Mouse (Mus musculus) liver, embryonic 15.5 days (tissue): Measurements from ENCODE around the gene Bub3. TPM values are rescaled to one million over a fixed set of nuclear protein-coding genes. Genes with fewer than 3 reads are reported as not detected.
A peak's percentile ranks its signal among the peaks of the same experiment; 100 is the strongest.

Experiments used
- ATAC-seq: fragments of 200-750 bp; cut with Nextera tagmentation; 2 replicates; pipeline ENCODE4 v1.8.0; 2017; ENCODE audit warnings: moderate number of reproducible peaks, mild to moderate bottlenecking, moderate library complexity; ENCODE audit not compliant: insufficient read depth
- H3K27ac ChIP-seq: fragments of 300-500 bp; sonication (generic); replicated peaks from 2 replicates; pipeline ENCODE4 v1.5.1; 2015; ENCODE audit warnings: mild to moderate bottlenecking, inconsistent platforms
- H3K27me3 ChIP-seq: fragments of 300-500 bp; sonication (generic); 2 replicates; pipeline ENCODE4 v1.6.1; 2015; ENCODE audit warnings: mild to moderate bottlenecking, inconsistent platforms
- H3K36me3 ChIP-seq: fragments of 300-500 bp; sonication (generic); replicated peaks from 2 replicates; pipeline ENCODE4 v1.6.1; 2015; ENCODE audit warnings: moderate library complexity, mild to moderate bottlenecking, inconsistent platforms
- H3K4me1 ChIP-seq: fragments of 300-500 bp; sonication (generic); replicated peaks from 2 replicates; pipeline ENCODE4 v1.6.1; 2015; ENCODE audit warnings: inconsistent platforms
- H3K4me2 ChIP-seq: fragments of 300-500 bp; sonication (generic); 2 replicates; pipeline ENCODE4 v1.6.1; 2015; ENCODE audit warnings: moderate library complexity, mild to moderate bottlenecking, inconsistent platforms
- H3K4me3 ChIP-seq: fragments of 300-500 bp; sonication (generic); replicated peaks from 2 replicates; pipeline ENCODE4 v1.5.1; 2015; ENCODE audit warnings: mild to moderate bottlenecking, inconsistent platforms
- H3K9ac ChIP-seq: fragments of 300-500 bp; sonication (generic); 2 replicates; pipeline ENCODE4 v1.6.1; 2015; ENCODE audit warnings: moderate library complexity, mild to moderate bottlenecking, inconsistent platforms
- H3K9me3 ChIP-seq: fragments of 300-500 bp; sonication (generic); replicated peaks from 2 replicates; pipeline ENCODE4 v1.6.1; 2016; ENCODE audit warnings: inconsistent platforms
- WGBS: fragments of 180-500 bp; shearing (Covaris S2); methylation state at CpG from one replicate; pipeline ENCODE4 v1.1.7; 2015; ENCODE audit warnings: mixed read lengths; ENCODE audit not compliant: insufficient replicate concordance; 5-methylcytosine and 5-hydroxymethylcytosine counted together
- polyA plus RNA-seq: library from polyadenylated mRNA; unstranded; fragments of >200 nt; fragmentation: Nextera tagmentation; extraction: Ambion mirVana; gene quantifications from 2 replicates; pipeline ENCODE4 v1.2.1, GENCODE M21; 2015

Bub3 gene
- 107 and 113 TPM in 2 replicates for polyA plus RNA-seq

- Histone ChIP-seq H3K27ac (peak within 1 kb of the TSS; percentile 87), H3K4me2 (peak within 1 kb of the TSS; percentile 71), H3K9ac (peak within 1 kb of the TSS; percentile 92), H3K9me3 (no peaks in the 10 kb centered on the region), H3K36me3 (peaks cover 33% of the 10 kb centered on the region), H3K4me3 (peak within 1 kb of the TSS; percentile 93), H3K4me1 (peaks cover 40% of the 10 kb centered on the region), H3K27me3 (peaks cover 45% of the 10 kb centered on the region)
- under 1% methylated on average over 50 of the region's 51 CpGs for WGBS
- peak; percentile 93 for ATAC-seq
Measured at GRCm38 (mm10) chr7:131559986-131560696, at the start of gene Bub3. Bub3 (plus strand) TSS chr7:131560222.

- Histone ChIP-seq H3K9ac (no peak overlapping the region), H3K9me3 (no peaks in the 10 kb centered on the region), H3K4me1 (peaks cover 26% of the 10 kb centered on the region), H3K4me3 (no peak overlapping the region), H3K27me3 (peaks cover 90% of the 10 kb centered on the region), H3K27ac (no peak overlapping the region), H3K4me2 (no peak overlapping the region), H3K36me3 (no peaks in the 10 kb centered on the region)
- WGBS, result 0% methylated on average over 7 of the region's 7 CpGs
- no peak for ATAC-seq
Measured at GRCm38 (mm10) chr7:131539979-131540378, 20.0 kb upstream of the Bub3 start.

GRCm38 (mm10) chr7:131541184-131542114 is 18.6 kb upstream of the Bub3 start:
- no peak for ATAC-seq
- 2% methylated on average over 41 of the region's 41 CpGs for WGBS

DNA sequence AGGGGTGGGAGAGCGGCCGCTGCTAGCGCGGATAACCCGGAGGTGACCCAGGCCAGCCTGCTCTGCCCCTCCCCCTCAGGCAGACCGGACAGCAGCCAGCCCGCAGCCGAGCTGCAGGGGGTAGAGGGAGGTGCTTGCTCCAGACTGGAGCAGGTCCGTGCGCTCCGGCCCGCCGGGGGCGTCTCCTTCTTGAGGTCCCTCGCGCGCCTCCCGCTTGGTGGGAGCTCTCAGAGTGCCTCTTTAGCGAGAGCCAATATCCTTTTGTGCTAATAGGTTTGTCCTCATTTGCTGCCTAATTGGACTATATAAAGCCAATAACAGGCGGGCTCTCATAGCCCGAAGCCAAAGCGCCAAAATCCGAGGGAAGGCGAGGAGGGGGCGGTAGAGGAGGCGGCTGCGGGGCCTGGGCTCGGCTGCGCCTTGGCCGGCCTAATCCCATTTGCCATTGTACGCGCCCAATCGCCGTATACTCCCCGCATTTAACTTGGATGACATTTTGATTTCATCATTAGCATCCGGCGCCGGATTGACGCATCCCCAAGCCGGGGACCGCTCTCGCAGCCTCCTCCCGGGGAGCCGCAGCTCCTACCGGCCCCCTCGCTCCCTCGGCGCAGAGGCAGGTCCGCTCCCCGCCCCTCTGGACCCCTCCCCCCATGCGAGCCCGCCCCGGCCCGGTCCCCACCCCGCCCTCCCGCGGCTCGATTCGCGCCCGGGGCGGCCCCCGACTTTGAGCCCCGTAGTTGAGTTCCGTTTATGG is 17.7 kb upstream of the Bub3 start, which contains the start of gene Hmx3:
Hmx3 (plus strand) TSS at position 753 of the 757 bp plus-strand sequence.
- H3K9ac ChIP-seq, result no peak within 1 kb of the TSS
- H3K4me3 ChIP-seq, result peak within 1 kb of the TSS; percentile 28
- H3K27me3 ChIP-seq, result peaks cover 100% of the 10 kb centered on the region

More at GRCm38 (mm10) chr7:131541184-131542114, 18.6 kb upstream of the Bub3 start:
- Histone ChIP-seq H3K27ac (no peak overlapping the region), H3K27me3 (peaks cover 100% of the 10 kb centered on the region), H3K36me3 (no peaks in the 10 kb centered on the region), H3K9me3 (no peaks in the 10 kb centered on the region), H3K4me3 (0 out of 2 replicates have a peak overlapping the region, but pooled peaks have one; percentile 28), H3K4me2 (no peak overlapping the region), H3K9ac (no peak overlapping the region), H3K4me1 (peaks cover 26% of the 10 kb centered on the region)

GRCm38 (mm10) chr7:131542872-131543622 is 17.0 kb upstream of the Bub3 start:
- Histone ChIP-seq H3K4me3 (peak overlapping the region; percentile 28), H3K9ac (no peak overlapping the region), H3K36me3 (no peaks in the 10 kb centered on the region), H3K4me2 (peak overlapping the region; percentile 55), H3K27me3 (peaks cover 100% of the 10 kb centered on the region), H3K4me1 (peaks cover 26% of the 10 kb centered on the region), H3K27ac (no peak overlapping the region), H3K9me3 (no peaks in the 10 kb centered on the region)
- ATAC-seq, result no peak
- 1% methylated on average over 71 of the region's 71 CpGs for WGBS

More for the DNA sequence above, 17.7 kb upstream of the Bub3 start, which contains the start of gene Hmx3:
- peak within 1 kb of the TSS; percentile 55 for H3K4me2 ChIP-seq
- WGBS, result under 1% methylated on average over 62 of the region's 65 CpGs
- no peaks in the 10 kb centered on the region for H3K9me3 ChIP-seq
- H3K27ac ChIP-seq, result no peak within 1 kb of the TSS
- peaks cover 26% of the 10 kb centered on the region for H3K4me1 ChIP-seq
- no peaks in the 10 kb centered on the region for H3K36me3 ChIP-seq
- no peak for ATAC-seq

DNA sequence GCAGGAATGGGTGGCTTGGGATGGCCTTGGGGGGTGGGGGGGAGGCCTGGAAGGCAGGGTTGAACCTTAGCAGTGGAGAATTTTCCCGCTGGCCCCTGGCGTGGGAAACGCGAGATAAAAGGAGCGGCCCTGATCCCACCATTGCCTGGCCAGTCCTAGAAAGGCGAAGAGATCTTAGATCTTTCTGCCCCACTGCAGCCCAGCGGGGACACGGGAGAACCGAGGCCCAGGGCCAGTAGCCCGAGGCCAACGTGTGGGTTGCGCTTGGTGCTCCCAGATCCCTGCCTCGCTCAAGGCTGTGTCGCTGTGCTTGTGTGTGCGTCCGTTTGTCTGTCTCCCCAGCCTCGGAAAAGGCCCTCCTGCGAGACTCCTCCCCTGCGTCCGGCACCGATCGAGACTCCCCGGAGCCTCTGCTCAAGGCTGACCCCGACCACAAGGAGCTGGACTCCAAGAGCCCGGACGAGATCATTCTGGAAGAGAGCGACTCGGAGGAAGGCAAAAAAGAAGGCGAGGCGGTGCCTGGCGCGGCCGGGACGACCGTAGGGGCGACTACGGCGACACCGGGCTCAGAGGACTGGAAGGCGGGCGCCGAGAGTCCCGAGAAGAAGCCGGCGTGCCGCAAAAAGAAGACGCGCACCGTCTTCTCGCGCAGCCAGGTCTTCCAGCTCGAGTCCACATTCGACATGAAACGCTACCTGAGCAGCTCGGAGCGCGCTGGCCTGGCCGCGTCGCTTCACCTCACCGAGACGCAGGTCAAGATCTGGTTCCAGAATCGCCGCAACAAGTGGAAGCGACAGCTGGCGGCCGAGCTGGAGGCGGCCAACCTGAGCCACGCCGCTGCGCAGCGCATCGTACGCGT is 16.2 kb upstream of the Bub3 start:
- Histone ChIP-seq H3K27ac (no peak overlapping the region), H3K27me3 (peaks cover 100% of the 10 kb centered on the region), H3K4me1 (peaks cover 26% of the 10 kb centered on the region), H3K9ac (no peak overlapping the region), H3K36me3 (no peaks in the 10 kb centered on the region), H3K9me3 (no peaks in the 10 kb centered on the region), H3K4me3 (no peak overlapping the region; the same call in 1 of the 2 replicates), H3K4me2 (peak overlapping the region; percentile 55)
- WGBS, result under 1% methylated on average over 75 of the region's 75 CpGs
- ATAC-seq, result no peak

DNA sequence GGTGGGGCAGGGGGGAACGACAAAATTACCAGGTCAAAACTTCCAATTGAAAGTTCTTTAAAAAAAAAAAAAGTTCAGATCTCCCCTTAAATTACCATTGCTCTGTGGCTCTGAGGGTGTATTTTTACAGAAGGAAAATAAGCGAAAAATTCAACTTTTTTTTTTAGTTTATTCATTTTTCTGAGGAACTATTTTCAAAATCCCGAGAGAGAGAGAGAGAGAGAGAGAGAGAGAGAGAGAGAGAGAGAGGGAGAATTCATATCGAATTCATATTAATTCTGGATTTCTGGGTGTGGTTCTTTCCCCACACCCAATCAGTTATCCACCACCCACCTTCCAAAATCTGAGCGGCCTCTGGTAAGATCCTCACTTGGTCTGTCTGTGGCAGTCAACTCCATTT is 15.2 kb upstream of the Bub3 start:
- no peaks in the 10 kb centered on the region for H3K9me3 ChIP-seq
- no peak overlapping the region for H3K27ac ChIP-seq
- WGBS, result 3% methylated on average over 5 of the region's 5 CpGs
- H3K9ac ChIP-seq, result no peak overlapping the region
- H3K4me2 ChIP-seq, result no peak overlapping the region
- no peaks in the 10 kb centered on the region for H3K36me3 ChIP-seq
- ATAC-seq, result no peak
- peaks cover 26% of the 10 kb centered on the region for H3K4me1 ChIP-seq
- peaks cover 100% of the 10 kb centered on the region for H3K27me3 ChIP-seq
- H3K4me3 ChIP-seq, result no peak overlapping the region

DNA sequence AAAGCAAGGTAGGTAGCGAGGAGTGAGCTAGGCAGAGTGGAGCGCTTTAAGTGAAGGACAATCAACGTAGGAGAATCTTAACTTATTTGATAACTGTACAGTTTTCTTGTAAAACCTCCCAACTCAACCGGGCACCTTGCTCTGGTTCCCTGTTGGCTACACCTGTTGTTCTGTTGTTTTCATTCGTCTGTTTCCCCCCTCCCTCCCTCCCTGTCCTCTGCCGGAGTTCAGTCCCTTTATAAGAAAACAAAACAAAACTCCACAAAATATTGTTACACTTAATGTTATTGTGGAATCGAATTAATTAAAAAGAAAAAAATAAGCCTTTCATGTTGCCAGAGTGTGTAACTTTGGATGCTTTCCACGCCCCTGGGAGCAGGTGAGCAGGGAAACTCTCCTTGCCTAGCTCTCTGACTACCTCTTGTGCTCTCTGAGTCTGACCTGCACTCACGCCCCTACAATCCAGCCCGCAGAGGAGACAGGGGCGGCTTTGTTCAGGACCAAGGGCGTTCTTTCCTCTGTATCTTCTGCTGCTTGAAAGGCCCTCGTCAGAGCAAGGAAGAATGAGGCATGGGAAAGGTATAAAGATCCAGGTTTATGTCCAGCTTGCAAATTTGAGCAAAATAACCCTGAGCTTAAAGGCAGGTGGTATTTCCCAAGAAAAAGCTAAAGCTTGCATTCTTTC is 14.2 kb upstream of the Bub3 start:
- H3K4me3 ChIP-seq, result no peak overlapping the region
- H3K27ac ChIP-seq, result no peak overlapping the region
- ATAC-seq, result no peak
- 4% methylated on average over 13 of the region's 13 CpGs for WGBS
- H3K4me1 ChIP-seq, result peaks cover 26% of the 10 kb centered on the region
- no peak overlapping the region for H3K9ac ChIP-seq
- H3K36me3 ChIP-seq, result no peaks in the 10 kb centered on the region
- peaks cover 100% of the 10 kb centered on the region for H3K27me3 ChIP-seq
- H3K9me3 ChIP-seq, result no peaks in the 10 kb centered on the region
- H3K4me2 ChIP-seq, result no peak overlapping the region

- no peaks in the 10 kb centered on the region for H3K9me3 ChIP-seq
Measured at GRCm38 (mm10) chr7:131546423-131546822, 13.6 kb upstream of the Bub3 start.

More at GRCm38 (mm10) chr7:131546423-131546822, 13.6 kb upstream of the Bub3 start:
- Histone ChIP-seq H3K27me3 (peaks cover 100% of the 10 kb centered on the region), H3K4me1 (peaks cover 26% of the 10 kb centered on the region), H3K4me3 (no peak overlapping the region), H3K4me2 (no peak overlapping the region), H3K27ac (no peak overlapping the region), H3K36me3 (no peaks in the 10 kb centered on the region), H3K9ac (no peak overlapping the region)
- 7% methylated on average over 2 of the region's 2 CpGs for WGBS
- ATAC-seq, result no peak
